Mouse (Mus musculus) c-Kit-negative CD71-positive TER-119-positive erythroid progenitor cells, embryonic 14.5 days (primary cell): ENCODE results near the gene March6.

ENCODE experiments used
- DNase-seq: peaks from one replicate; pipeline ENCODE4 v3.0.0-alpha.2; 2013; ENCODE audit warnings: low read depth, low spot score

Gene March6

DNA sequence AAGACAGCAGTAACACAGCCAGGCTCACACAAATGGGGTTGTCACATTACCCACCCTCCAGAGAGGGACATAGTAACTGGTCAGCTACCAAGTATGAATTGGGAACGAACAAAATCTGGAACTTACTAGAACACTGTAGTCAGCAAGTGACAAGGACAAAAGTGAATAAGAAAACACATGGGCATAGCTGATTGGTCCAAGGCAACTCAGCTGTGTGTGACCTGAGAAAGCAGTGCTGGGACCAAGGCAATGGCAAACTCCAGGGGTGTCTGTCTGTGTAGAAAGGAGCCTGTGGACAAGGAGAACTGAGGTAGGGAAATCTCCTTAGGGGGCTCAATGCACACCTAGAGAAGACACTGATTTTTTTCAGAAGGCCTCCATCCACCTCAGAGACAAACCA lies 19.1 kb downstream of the March6 start:
- DNase-seq = no peak

GRCm38 (mm10) chr15:31511406-31511771 lies 19.5 kb downstream of the March6 start:
- DNase-seq = no peak

GRCm38 (mm10) chr15:31510477-31511405 lies 20.1 kb downstream of the March6 start:
- no peak for DNase-seq

- no peak for DNase-seq
Observed at GRCm38 (mm10) chr15:31505082-31505481, 25.8 kb downstream of the March6 start.

DNA sequence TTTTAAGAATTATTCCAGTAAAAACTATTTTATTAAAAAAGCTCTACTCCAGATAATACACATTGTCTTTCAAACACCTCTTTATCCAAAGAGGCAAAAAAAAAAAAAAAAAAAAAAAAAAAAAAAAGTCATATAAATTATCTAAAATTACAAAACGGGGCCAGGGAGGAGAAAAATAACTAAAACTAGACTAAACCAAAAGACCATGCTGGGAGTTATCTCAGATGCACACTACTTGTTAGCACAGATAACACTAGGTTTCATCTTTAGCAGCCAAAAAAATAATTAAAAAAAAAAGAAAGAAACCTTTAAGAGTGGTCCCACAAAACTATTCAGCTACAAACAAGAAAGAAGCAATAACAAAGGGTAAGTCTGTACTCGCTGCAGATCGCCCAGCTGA lies 27.4 kb downstream of the March6 start:
- no peak for DNase-seq

GRCm38 (mm10) chr15:31502996-31503395 lies 27.9 kb downstream of the March6 start:
- no peak for DNase-seq

- DNase-seq = no peak
Observed at GRCm38 (mm10) chr15:31502313-31502712, 28.5 kb downstream of the March6 start.

GRCm38 (mm10) chr15:31494803-31495202 lies 36.0 kb downstream of the March6 start:
- no peak for DNase-seq

DNA sequence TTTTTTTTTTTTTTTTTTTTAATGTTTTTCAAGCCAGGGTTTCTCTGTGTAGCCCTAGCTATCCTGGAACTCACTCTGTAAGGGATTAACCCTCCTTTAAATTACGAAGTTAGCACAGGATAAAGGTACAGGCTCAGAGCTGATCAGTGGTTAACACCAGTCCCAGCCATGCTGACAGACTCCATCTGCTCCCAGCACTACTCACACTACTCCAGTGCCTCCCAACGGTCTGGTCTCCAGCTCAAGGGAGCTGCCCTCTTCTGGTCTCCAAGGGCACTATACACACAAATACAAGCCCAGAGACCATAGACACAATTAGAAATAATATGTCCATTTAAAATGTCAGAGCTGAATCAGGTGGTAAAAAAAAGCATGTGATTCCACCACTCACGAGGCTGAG lies 36.5 kb downstream of the March6 start:
- DNase-seq = no peak

DNA sequence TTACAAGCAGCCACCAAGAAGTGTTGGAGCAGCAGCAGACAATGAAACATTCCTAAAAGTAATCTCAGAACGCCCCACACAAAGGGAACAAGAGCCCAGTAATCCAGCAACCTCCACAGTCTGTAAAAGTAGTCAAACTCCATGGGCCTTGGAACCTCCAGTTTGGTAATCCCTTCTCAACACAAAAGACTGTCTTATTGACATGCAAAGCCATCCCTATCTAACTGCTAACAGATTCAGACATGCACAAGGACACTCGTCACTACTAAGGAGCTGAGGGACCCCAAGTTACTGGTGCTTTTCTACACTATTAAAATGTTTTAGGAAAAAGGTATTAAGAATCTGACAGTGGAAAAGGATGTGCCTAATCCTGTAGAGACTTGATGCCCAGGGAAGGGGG lies 43.4 kb downstream of the March6 start:
- no peak for DNase-seq

GRCm38 (mm10) chr15:31476678-31477077 lies 54.2 kb downstream of the March6 start:
- no peak for DNase-seq

DNA sequence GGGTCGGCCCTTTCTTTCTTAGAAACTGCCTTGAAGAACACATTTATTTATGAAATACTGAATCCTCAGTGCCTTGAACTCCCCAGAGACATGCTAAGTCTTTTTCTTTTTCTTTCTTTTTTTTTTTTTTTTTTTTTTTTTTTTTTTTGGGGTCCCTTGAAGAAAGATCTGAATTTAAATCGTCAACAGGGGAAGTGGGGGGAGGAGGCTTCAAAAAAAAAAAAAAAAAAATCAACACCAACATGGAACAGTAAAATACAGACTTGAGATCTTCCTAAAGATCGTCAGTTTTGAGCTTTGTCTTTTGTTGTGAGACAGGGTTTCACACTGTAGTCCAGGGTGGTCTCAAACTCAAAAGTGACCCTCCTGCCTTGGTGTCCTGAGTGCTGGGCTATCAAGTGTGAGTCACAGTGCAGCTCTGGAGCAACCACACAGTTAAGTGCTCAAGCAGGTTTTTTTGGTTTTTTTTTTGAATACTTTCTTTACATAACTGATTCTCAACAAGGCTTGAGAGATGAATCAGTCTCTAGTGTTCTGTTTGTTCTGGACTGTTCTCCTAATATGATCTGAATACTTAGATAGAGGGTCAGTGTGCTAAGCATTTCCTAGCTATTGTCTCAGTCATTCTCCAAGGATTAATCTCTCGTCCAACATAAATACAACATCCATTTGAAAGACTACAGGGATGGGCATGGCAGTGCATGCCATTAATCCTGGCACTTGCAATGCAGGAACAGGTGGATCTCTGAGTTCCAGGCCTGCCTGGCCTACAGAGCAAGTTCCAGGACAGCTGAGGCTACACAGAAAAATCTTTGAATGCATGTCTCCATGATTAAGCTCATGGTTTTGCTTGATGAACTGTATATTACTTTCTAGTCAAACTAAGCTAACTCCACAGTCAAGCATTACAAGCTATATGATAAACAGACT lies 57.9 kb downstream of the March6 start:
- no peak for DNase-seq

GRCm38 (mm10) chr15:31471529-31471928 lies 59.3 kb downstream of the March6 start:
- no peak for DNase-seq

- DNase-seq = no peak
Observed at GRCm38 (mm10) chr15:31469497-31469896, 61.4 kb downstream of the March6 start.

DNA sequence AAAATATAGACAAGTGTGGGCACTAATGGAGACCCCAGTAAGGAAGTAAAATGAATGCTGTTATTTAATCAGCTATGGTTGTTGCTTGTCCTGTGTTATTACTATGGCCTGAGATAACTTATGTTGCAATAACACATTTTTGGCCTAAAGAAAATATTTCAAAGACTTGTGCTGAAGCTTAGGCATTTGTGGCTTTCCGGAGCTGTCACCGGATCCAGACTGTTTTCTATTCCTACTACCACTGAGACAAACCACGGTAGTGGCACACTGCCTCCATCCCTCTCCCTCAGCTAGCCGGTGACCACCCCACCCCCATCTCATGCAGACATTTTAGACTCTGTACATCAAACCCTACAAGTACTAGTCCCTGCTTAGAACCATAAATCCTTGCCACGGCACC lies 62.0 kb downstream of the March6 start:
- DNase-seq = no peak

- no peak for DNase-seq
Observed at GRCm38 (mm10) chr15:31466749-31467148, 64.1 kb downstream of the March6 start.

GRCm38 (mm10) chr15:31466295-31466694 lies 64.6 kb downstream of the March6 start:
- DNase-seq = no peak

- no peak for DNase-seq
Observed at GRCm38 (mm10) chr15:31465806-31466205, 65.0 kb downstream of the March6 start.

DNA sequence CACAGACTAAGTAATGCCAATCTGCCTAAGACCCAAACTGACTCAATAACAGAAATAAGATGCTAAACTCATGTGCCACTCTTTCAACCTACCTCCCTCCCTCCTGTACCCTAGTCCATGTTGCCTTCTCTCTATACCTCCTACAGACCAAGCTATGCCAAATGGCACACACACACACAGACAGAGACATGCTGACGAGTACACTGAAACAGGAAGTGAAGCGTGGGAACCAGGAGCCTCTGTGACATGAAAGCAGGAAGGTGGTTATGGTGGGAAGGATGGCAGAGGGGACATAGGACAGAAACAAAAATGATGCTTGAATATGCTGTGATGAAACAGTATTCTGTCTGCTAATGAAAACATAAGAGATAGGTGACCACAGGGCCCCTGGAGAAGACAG lies 70.3 kb downstream of the March6 start:
- DNase-seq = no peak

GRCm38 (mm10) chr15:31458081-31458480 lies 72.8 kb downstream of the March6 start:
- DNase-seq = no peak

DNA sequence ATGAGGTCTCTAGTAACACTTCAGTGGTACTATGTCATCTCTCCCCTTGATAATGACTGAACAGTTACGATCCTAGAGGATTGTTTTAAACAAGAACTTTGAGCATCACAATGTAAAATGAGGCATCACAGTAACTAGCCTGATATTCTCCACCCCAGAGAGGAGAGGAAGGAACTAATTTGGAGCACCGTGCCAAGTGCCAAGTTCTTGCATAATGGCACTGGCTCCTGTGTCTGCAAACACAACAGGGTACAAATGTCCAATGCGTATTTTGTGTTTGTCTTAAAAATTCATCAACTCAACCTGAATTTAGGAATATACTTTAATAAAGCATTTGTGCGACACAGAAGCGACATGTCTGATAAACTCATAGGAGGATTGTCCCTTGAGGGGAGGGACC lies 74.5 kb downstream of the March6 start:
- no peak for DNase-seq

GRCm38 (mm10) chr15:31454861-31455295 lies 76.0 kb downstream of the March6 start:
- no peak for DNase-seq
